In the genomic region with DNA sequence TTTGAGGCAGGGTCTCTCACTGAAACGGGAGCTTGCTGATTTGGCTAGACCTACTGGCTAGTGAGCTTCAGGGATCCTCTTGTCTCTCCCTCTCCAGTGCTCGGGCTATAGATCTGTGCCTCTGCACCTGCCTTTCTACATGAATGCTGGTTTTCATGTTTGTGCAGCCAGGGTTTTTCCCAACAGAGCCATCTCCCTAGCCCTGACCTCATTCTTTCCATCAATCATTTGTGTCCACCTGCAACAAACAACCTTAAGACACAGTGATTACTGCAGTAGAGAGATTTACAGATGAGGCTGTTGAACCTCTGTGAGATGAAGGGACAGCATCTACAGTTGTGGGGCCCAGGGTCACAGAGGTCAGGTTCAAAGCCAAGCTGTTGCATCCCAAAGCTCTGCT, we compare ENCODE assay signal across 24 mouse cellular contexts. TPM values are rescaled to one million over a fixed set of nuclear protein-coding genes. Genes with fewer than 3 reads are reported as not detected.
"Had no signal": no experiment of that assay in that cellular context is flagged by ENCODE, and none has a peak within 500 bp of the region (broad histone marks: within the 10 kb centered on the region; RNA-seq: fewer than 3 reads in every experiment).

No protein-coding gene starts in this region.

- H3K4me3 ChIP-seq: midbrain, embryonic 10.5 days; midbrain, embryonic 12.5 days; myocyte; neural tube, embryonic 13.5 days; neural tube, embryonic 15.5 days had no signal

- H3K4me1 ChIP-seq: midbrain, embryonic 12.5 days; neural tube, embryonic 15.5 days had no signal

- H3K9me3 ChIP-seq: midbrain, embryonic 10.5 days; midbrain, embryonic 12.5 days; neural tube, embryonic 13.5 days; neural tube, embryonic 15.5 days had no signal

- H3K4me2 ChIP-seq: lung, embryonic 14.5 days; midbrain, embryonic 12.5 days; neural tube, embryonic 13.5 days; neural tube, embryonic 15.5 days had no signal

- H3K27ac ChIP-seq: midbrain, embryonic 10.5 days; midbrain, embryonic 12.5 days; neural tube, embryonic 13.5 days; neural tube, embryonic 15.5 days had no signal

- H3K9ac ChIP-seq: lung, embryonic 14.5 days; midbrain, embryonic 12.5 days; neural tube, embryonic 13.5 days; neural tube, embryonic 15.5 days had no signal

- DNase-seq: lung, embryonic 14.5 days; lung, postnatal 10 days; lung, postnatal 4 days; midbrain, embryonic 14.5 days; retina, postnatal 1 day; right cerebral cortex, adult 18-20 months; right cerebral cortex, postnatal 25 days; right cerebral cortex, postnatal 4 days; spleen, adult 18-20 months; thymus, adult 18-20 months; thymus, postnatal 14 days; thymus, postnatal 36 days had no signal

- H3K27me3 ChIP-seq: midbrain, embryonic 12.5 days; neural tube, embryonic 13.5 days; neural tube, embryonic 15.5 days had no signal

- ATAC-seq: midbrain, embryonic 16.5 days had no signal

- H3K36me3 ChIP-seq: midbrain, embryonic 10.5 days; midbrain, embryonic 12.5 days; neural tube, embryonic 13.5 days; neural tube, embryonic 15.5 days had no signal

RNA-seq across cellular contexts. Expression of a gene that starts 51.0 kb away (rescaled TPM):
- total RNA-seq: megakaryocyte, adult 5-6 weeks; megakaryocyte-erythroid progenitor cell, adult 5-6 weeks had no signal

RNA-seq across cellular contexts. Expression of a gene that starts 54.1 kb away (rescaled TPM):
- total RNA-seq: megakaryocyte, adult 5-6 weeks; megakaryocyte-erythroid progenitor cell, adult 5-6 weeks had no signal
- polyA plus RNA-seq: midbrain, embryonic 16.5 days; myocyte; neural tube, embryonic 11.5 days; neural tube, embryonic 13.5 days; small intestine, adult 2 months; stomach, embryonic 14.5 days; stomach, embryonic 16.5 days had no signal

RNA-seq across cellular contexts. Expression of a gene that starts 56.0 kb away (rescaled TPM):
- total RNA-seq: megakaryocyte, adult 5-6 weeks; megakaryocyte-erythroid progenitor cell, adult 5-6 weeks had no signal
